Mouse (Mus musculus) erythroid progenitor cell, adult 5-6 weeks (primary cell): ENCODE measurements around the gene Tas2r134. TPM values are rescaled to one million over a fixed set of nuclear protein-coding genes. Genes with fewer than 3 reads are reported as not detected.

Experiments
- ATAC-seq: replicated peaks from 2 replicates; pipeline ENCODE4 v1.8.0; 2016; ENCODE audit warnings: moderate number of reproducible peaks, mild to moderate bottlenecking, moderate TSS enrichment, inconsistent platforms; ENCODE audit not compliant: poor library complexity, low FRiP score, severe bottlenecking
- total RNA-seq, 2 experiments: library from RNA; stranded (forward) in 1 of 2; stranded (reverse) in 1 of 2; fragments of 150-400 nt in 1 of 2; fragments of 186-747, 209-891 nt in 1 of 2; gene quantifications; 2 replicates each; pipeline versions ENCODE4 v1.2.3 to v1.2.4; 2015 to 2017; ENCODE audit warnings: low replicate concordance in 2 of 2

The Tas2r134 gene
- total RNA-seq, 2 experiments from 2014 or later = not detected

DNA sequence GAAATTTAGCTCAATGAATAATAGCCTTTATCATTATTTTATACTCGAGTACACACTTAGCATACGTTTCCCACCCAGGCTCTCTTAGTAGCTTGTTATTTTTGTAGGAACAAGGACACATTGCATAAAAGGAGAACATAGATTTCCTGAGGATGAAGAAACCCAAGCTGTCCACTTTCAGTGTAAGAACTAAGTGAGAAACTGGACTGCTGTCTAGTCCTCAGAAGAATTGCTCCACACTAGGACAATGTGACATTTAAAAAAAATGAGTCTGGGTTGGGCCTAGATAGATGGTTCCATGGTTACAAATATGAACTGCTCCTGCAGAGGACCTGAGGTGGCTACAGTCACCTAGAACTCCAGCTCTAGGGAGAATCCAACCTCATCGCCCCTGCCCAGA is 20.7 kb downstream of the Tas2r134 start:
- no peak for ATAC-seq

DNA sequence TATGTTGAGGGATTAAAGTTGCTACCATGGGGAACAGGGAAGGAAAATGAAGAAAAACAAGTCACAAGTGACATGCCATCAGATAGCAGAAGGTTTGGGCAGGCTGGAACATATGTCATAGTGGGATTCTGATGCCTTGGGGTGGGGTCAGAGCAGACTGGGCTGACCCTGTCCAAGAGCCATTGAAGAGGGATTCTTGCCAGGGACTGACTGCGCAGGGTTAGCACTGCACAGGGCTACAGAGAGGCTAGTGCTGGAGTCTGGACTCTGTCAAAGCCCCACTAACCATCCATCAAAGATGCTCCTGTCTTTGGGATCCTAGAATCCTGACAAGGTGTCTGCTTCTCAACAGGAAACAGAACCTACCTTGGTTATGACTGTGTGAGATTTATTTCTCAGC is 22.6 kb downstream of the Tas2r134 start:
- ATAC-seq = no peak

DNA sequence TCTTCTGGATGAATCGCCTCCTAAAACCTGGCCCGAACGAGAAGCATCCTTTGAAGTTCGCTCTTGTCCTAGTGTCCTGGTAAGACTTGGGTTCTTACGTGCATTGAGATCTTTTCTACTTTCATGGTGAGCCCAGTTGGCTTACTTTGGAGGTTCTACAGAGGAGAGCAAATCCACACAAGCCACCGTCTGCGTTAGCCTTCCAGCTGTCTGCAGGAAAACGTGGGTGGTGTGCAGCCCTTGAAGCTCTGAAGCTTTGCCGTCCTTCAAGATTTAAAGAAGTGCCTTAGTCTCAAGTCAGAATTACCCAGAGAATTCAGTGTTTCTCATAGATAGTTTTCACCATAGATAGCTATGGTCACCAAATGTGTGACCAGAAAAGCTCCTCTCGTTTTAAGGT is 24.8 kb downstream of the Tas2r134 start:
- ATAC-seq = no peak

DNA sequence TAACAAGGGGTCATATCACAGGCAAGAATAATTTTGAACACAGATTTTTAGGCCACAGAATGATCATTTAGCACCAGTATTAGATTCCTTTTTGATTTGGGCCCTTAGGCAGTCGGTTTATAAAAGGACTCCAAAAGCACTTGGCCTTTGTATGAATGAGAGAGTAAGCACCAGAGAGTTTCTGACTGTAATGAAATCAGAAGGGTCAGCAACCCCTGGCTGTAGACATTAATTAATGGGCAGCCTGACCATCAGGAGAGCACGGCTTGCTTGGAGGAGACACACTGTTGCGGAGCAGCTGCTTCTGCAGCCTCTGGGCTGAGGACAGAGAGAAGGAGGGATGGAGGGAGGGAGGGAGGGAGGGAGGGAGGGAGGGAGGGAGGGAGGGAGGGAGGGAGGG is 30.4 kb downstream of the Tas2r134 start:
- no peak for ATAC-seq

DNA sequence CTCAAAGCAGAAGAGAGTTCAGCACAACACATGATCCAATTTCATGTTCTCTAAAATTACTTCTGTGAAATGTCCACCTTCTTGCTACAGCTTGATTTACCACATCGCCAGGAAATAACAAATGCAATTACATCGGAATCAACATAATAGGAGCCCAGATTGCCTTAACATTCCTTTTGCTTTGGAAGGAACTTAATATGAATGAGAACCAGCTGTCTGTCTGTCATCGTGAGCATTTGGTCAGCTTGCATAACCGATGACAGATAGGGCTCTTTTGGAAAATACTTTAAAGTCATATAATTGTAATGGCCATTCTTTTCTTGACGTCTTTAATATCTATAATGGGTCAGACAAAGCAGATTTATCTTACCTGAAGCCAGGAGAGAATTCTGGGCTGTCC is 31.0 kb downstream of the Tas2r134 start:
- ATAC-seq = no peak

DNA sequence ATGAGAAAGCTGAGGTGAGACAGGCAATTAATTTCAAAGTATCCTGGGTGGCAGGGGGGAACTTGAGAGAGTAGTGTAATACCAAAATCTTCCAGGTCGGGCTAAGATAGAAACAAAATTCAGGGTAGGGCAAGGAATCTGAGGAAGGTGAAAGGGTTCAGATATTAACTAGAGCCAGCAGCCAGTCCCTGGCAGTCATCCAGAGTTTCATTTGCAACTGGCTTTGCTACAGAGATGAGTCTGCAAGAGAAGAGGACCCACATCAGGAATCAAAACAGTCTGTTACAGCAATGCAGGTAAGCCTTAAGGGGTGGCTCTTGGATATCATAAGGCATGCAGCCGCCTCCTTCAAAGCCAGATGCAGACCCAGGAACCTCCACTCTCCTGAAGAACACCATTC is 47.0 kb downstream of the Tas2r134 start:
- ATAC-seq = no peak
